Mouse (Mus musculus) retina, embryonic 14.5 days (tissue): ENCODE data around the gene Mrgprb1.
"Not testable (repeated sequence)": the region's sequence is repeated elsewhere in the genome, so short reads cannot be mapped to it uniquely, and the experiment has no call there.

Experiments
- DNase-seq: peaks from one replicate; pipeline ENCODE4 v3.0.0-alpha.2; 2015; ENCODE audit warnings: low spot score

Mrgprb1 gene

GRCm38 (mm10) chr7:48456242-48456641, at the start of gene Mrgprb1:
Mrgprb1 (minus strand) TSS chr7:48456342.
- no peak for DNase-seq

GRCm38 (mm10) chr7:48499221-48499620, 43.1 kb upstream of the Mrgprb1 start, which contains the start of gene Mrgprx2:
Mrgprx2 (minus strand) TSS chr7:48499321.
- DNase-seq = no peak

- no peak for DNase-seq
Observed at GRCm38 (mm10) chr7:48436581-48436980, 19.6 kb downstream of the Mrgprb1 start.

GRCm38 (mm10) chr7:48435936-48436335, 20.2 kb downstream of the Mrgprb1 start:
- not testable (repeated sequence) for DNase-seq
